Mouse (Mus musculus) myocyte (in vitro differentiated cells): ENCODE results near the gene Dennd1a. TPM values are rescaled to one million over a fixed set of nuclear protein-coding genes. Genes with fewer than 3 reads are reported as not detected.

ENCODE experiments used
- H3K27me3 ChIP-seq: one replicate; pipeline ENCODE4 v1.6.1; 2011; ENCODE audit not compliant: control insufficient read depth, insufficient read depth, insufficient read length
- H3K36me3 ChIP-seq: one replicate; pipeline ENCODE4 v1.6.1; 2011; ENCODE audit not compliant: control insufficient read depth, insufficient read depth
- H3K4me2 ChIP-seq: one replicate; pipeline ENCODE4 v1.6.1; 2011; ENCODE audit warnings: low read depth, control low read depth
- H3K4me3 ChIP-seq: one replicate; pipeline ENCODE4 v1.5.1; 2011; ENCODE audit warnings: mild to moderate bottlenecking, control low read depth, moderate library complexity
- H3K79me2 ChIP-seq: one replicate; pipeline ENCODE4 v1.6.1; 2011; ENCODE audit not compliant: control insufficient read depth, insufficient read depth
- H3ac ChIP-seq: one replicate; pipeline ENCODE4 v1.6.1; 2011; ENCODE audit not compliant: control insufficient read depth, insufficient read length
- E2F4 ChIP-seq: IDR thresholded peaks from one replicate; pipeline ENCODE4 v1.6.1; 2011; ENCODE audit warnings: mild to moderate bottlenecking, control low read depth, moderate library complexity; ENCODE audit not compliant: insufficient read depth
- MAX ChIP-seq: IDR thresholded peaks from one replicate; pipeline ENCODE4 v1.6.1; 2011; ENCODE audit warnings: low read depth, mild to moderate bottlenecking, control low read depth
- MYOD1 ChIP-seq, 3 experiments: IDR thresholded peaks; one replicate each; pipeline ENCODE4 v1.6.1; 2011; ENCODE audit warnings: control low read depth in 2 of 3, low read depth in 2 of 3, mild to moderate bottlenecking in 2 of 3, moderate library complexity in 1 of 3; ENCODE audit not compliant: insufficient read length in 2 of 3, control insufficient read depth in 1 of 3
- MYOG ChIP-seq, 3 experiments: IDR thresholded peaks; one replicate each; pipeline ENCODE4 v1.6.1; 2011; ENCODE audit warnings: control low read depth in 2 of 3, low read depth in 2 of 3, mild to moderate bottlenecking in 2 of 3; ENCODE audit not compliant: insufficient read length in 2 of 3, control insufficient read depth in 1 of 3, insufficient read depth in 1 of 3
- POLR2A ChIP-seq: IDR thresholded peaks from one replicate; pipeline ENCODE4 v1.6.1; 2011; ENCODE audit warnings: low read depth, mild to moderate bottlenecking, control low read depth, moderate library complexity; ENCODE audit not compliant: insufficient read length
- POLR2AphosphoS2 ChIP-seq: IDR thresholded peaks from one replicate; pipeline ENCODE4 v1.6.1; 2011; ENCODE audit warnings: low read depth, control low read depth; ENCODE audit not compliant: insufficient read length
- REST ChIP-seq: IDR thresholded peaks from one replicate; pipeline ENCODE4 v1.6.1; 2011; ENCODE audit warnings: mild to moderate bottlenecking, control low read depth, moderate library complexity; ENCODE audit not compliant: insufficient read depth, insufficient read length
- SRF ChIP-seq: IDR thresholded peaks from one replicate; pipeline ENCODE4 v1.6.1; 2011; ENCODE audit warnings: low read depth; ENCODE audit not compliant: control insufficient read depth, insufficient read length
- TCF12 ChIP-seq: IDR thresholded peaks from one replicate; pipeline ENCODE4 v1.6.1; 2011; ENCODE audit warnings: mild to moderate bottlenecking, control low read depth; ENCODE audit not compliant: poor library complexity, insufficient read depth, severe bottlenecking
- TCF3 ChIP-seq: IDR thresholded peaks from one replicate; pipeline ENCODE4 v1.6.1; 2011; ENCODE audit warnings: low read depth, control low read depth; ENCODE audit not compliant: insufficient read length
- USF1 ChIP-seq: IDR thresholded peaks from one replicate; pipeline ENCODE4 v1.6.1; 2011; ENCODE audit warnings: low read depth, mild to moderate bottlenecking, control low read depth, moderate library complexity
- polyA plus RNA-seq: library from polyadenylated mRNA; unstranded; fragments of >200 nt; fragmentation: generic; extraction: Trizol; gene quantifications from one replicate; pipeline ENCODE4 v1.2.1, GENCODE M21; 2012; ENCODE audit warnings: missing spikeins

The Dennd1a gene
- polyA plus RNA-seq, 1 experiment: 11.3 TPM

GRCm38 (mm10) chr2:38025615-38026014 lies 261.6 kb downstream of the Dennd1a start:
- Histone ChIP-seq H3K27me3 (no peaks in the 10 kb centered on the region), H3ac (no peak overlapping the region), H3K4me3 (no peak overlapping the region), H3K79me2 (no peaks in the 10 kb centered on the region), H3K4me2 (no peak overlapping the region), H3K36me3 (no peaks in the 10 kb centered on the region)
- TF ChIP-seq E2F4: no peak

GRCm38 (mm10) chr2:38023741-38024130 lies 263.5 kb downstream of the Dennd1a start:
- no peak for TF ChIP-seq MYOD1 (IDR thresholded peaks at IDR 0.05; ENCODE audit: control insufficient read depth in 1 of 3, insufficient read length in 2 of 3, low read depth in 2 of 3)
- TF ChIP-seq TCF3: no peak
- no peak for TF ChIP-seq REST
- no peak for TF ChIP-seq E2F4
- no peaks in the 10 kb centered on the region for H3K27me3 ChIP-seq
- no peaks in the 10 kb centered on the region for H3K36me3 ChIP-seq
- no peak overlapping the region for H3K4me2 ChIP-seq
- no peak overlapping the region for H3K4me3 ChIP-seq
- no peak overlapping the region for H3ac ChIP-seq
- H3K79me2 ChIP-seq: no peaks in the 10 kb centered on the region

GRCm38 (mm10) chr2:38023054-38023740 lies 264.0 kb downstream of the Dennd1a start:
- Histone ChIP-seq H3K4me3 (no peak overlapping the region), H3K36me3 (no peaks in the 10 kb centered on the region), H3ac (no peak overlapping the region), H3K79me2 (no peaks in the 10 kb centered on the region), H3K27me3 (no peaks in the 10 kb centered on the region), H3K4me2 (no peak overlapping the region)
- TF ChIP-seq USF1 (no peak), E2F4 (no peak), MAX (no peak), REST (no peak), SRF (no peak), POLR2A (no peak), POLR2AphosphoS2 (no peak)

GRCm38 (mm10) chr2:38021166-38021565 lies 266.0 kb downstream of the Dennd1a start:
- TF ChIP-seq E2F4 (no peak), TCF12 (no peak), REST (no peak), TCF3 (no peak), POLR2A (no peak), MAX (no peak), MYOG (IDR thresholded peaks at IDR 0.05; ENCODE audit: control insufficient read depth in 1 of 3, insufficient read depth in 1 of 3, insufficient read length in 2 of 3, low read depth in 2 of 3) (no peak), MYOD1 (IDR thresholded peaks at IDR 0.05; ENCODE audit: control insufficient read depth in 1 of 3, insufficient read length in 2 of 3, low read depth in 2 of 3) (no peak)
- H3ac ChIP-seq: no peak overlapping the region

GRCm38 (mm10) chr2:38014702-38015101 lies 272.5 kb downstream of the Dennd1a start:
- Histone ChIP-seq H3K27me3 (no peaks in the 10 kb centered on the region), H3K4me2 (no peak overlapping the region), H3K4me3 (no peak overlapping the region), H3K36me3 (no peaks in the 10 kb centered on the region), H3K79me2 (no peaks in the 10 kb centered on the region), H3ac (no peak overlapping the region)
- no peak for TF ChIP-seq MAX
- TF ChIP-seq TCF12: no peak
- no peak for TF ChIP-seq TCF3
- no peak for TF ChIP-seq USF1

More at GRCm38 (mm10) chr2:38021166-38021565, 266.0 kb downstream of the Dennd1a start:
- no peaks in the 10 kb centered on the region for H3K79me2 ChIP-seq
- no peak overlapping the region for H3K4me3 ChIP-seq
- H3K4me2 ChIP-seq: no peak overlapping the region
- no peaks in the 10 kb centered on the region for H3K27me3 ChIP-seq
- no peaks in the 10 kb centered on the region for H3K36me3 ChIP-seq

GRCm38 (mm10) chr2:38013839-38014365 lies 273.3 kb downstream of the Dennd1a start:
- Histone ChIP-seq H3ac (no peak overlapping the region), H3K4me2 (no peak overlapping the region), H3K4me3 (no peak overlapping the region), H3K36me3 (no peaks in the 10 kb centered on the region), H3K79me2 (no peaks in the 10 kb centered on the region), H3K27me3 (no peaks in the 10 kb centered on the region)
- no peak for TF ChIP-seq E2F4
- TF ChIP-seq SRF: no peak
- no peak for TF ChIP-seq POLR2A
- TF ChIP-seq TCF12: no peak
- TF ChIP-seq TCF3: no peak
- no peak for TF ChIP-seq MYOD1 (IDR thresholded peaks at IDR 0.05; ENCODE audit: control insufficient read depth in 1 of 3, insufficient read length in 2 of 3, low read depth in 2 of 3)
